Mouse (Mus musculus): ENCODE results near the gene Foxn3.

The Foxn3 gene

DNA sequence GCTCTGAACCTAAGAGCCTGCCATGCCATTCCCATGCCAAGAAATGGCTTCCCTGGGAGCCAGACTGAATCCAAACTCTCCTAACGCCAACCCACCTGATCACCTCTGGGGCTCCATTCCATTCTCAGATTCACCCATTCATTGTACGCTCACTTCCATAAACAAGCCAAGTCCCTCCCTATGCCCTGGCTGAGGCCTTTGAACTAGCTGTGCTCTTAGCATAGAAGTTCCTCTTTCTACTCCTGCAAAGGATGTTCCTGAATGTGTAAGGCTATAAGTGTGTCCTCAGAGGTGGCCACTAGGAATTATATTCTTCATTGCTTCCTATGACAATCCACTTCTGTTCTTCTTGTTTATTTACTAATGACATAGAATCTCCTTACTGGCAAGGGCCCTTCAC is 40.5 kb downstream of the Foxn3 start:
- no peak for DNase-seq (ENCODE audit: low spot score)

DNA sequence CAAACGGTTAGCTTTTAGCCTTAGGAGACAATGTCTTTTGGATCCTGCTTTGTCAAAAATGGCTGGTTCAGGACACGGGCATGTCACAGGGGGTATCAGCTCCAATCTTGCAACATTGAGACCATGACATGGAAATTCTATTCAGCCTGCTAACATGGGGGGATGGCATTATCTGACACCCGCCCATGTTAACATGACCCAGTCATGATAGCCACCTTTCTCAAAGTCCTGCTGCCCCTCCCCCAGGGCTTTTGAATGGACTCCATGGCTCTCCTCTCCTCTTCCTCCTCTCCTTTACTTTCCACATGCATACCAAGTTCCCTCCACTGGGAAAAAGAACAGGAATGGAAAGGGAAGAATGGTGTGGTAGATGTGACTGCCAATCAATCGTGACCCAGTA is 43.5 kb downstream of the Foxn3 start:
- no peak for DNase-seq (ENCODE audit: low spot score)

- DNase-seq (ENCODE audit: low spot score) = no peak
Observed at GRCm38 (mm10) chr12:99519191-99519614, 44.2 kb downstream of the Foxn3 start.

DNA sequence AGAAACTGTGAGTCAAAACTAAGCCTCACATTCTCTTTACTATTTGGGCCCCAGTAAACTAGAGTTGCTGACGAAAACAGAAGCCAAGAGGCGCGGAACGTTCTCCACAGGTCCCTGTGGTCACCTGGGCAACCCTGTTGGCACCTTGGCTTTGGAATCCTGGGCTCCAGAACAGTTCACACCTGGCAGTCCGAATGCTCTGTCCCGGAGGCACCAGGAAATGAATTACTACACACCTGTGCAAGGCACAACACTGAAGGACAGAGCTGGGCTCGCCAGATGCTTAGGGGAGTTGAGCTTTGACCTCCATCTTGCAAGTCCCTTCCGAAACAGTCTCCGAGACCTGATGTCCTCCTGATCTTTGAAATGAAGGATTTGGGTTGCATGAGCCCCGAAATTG is 44.7 kb downstream of the Foxn3 start:
- no peak for DNase-seq (ENCODE audit: low spot score)

DNA sequence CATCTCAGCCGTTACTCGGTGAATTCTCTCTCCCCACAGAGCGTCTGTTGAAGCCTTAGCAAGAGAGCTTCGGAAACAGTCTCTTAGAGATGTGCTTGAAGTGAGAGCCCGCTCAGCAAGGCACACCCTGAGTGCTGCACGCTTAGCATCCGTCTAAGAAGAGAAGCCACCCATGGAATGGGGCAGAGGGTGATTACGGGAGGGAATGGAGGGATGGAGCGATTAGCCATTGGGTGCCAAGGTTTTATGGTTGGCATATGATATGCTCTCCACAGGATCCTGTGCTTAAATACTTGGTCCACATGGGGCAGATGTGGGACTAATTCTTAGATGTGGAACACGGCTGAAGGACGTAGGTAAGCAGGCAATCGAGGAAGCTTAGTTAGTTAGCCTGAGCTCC is 45.3 kb downstream of the Foxn3 start:
- DNase-seq (ENCODE audit: low spot score) = no peak

GRCm38 (mm10) chr12:99517296-99517695 is 46.1 kb downstream of the Foxn3 start:
- DNase-seq (ENCODE audit: low spot score) = no peak

- DNase-seq (ENCODE audit: low spot score) = no peak
Observed at GRCm38 (mm10) chr12:99515481-99515880, 47.9 kb downstream of the Foxn3 start.

DNA sequence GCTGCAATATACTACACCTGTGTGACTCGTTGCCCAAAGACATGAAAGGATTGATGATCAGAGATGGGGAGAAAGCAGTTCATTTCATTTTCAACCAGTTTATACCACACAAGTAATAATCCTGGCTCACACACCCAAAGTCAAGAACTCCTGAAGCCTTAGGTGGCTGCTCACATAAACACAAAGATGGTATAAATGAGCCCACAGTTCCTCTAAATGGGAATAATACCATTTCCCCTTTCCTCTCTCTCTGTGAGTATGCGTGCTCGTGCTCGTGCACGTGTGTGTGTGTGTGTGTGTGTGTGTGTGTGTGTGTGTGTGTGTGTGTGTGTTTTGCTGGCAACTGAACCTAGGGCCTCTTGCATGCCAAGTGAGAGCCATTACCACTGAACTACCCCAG is 51.7 kb downstream of the Foxn3 start:
- no peak for DNase-seq (ENCODE audit: low spot score)

DNA sequence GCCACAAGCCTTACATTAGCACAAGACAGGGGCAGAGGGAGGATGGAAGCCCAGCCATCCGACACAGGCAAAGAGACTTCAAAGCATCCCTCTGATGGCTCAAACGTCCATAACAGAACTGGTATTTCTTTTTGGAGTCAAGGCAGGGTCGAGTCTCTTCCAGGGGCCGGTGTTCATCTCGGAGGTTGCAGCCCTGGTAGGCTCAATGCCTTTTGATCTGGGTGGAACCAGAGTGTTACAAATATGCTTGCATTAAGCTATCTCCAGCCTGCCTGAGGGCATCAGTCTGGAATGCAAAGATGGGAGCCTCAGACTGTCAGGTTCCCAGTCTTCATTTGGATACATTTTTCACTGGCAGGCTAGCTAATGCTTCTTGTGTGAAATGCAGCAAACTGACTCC is 52.6 kb downstream of the Foxn3 start:
- no peak for DNase-seq (ENCODE audit: low spot score)

- DNase-seq (ENCODE audit: low spot score) = no peak
Observed at GRCm38 (mm10) chr12:99502225-99502624, 61.2 kb downstream of the Foxn3 start.

- no peak for DNase-seq (ENCODE audit: low spot score)
Observed at GRCm38 (mm10) chr12:99498978-99499694, 64.2 kb downstream of the Foxn3 start.

DNA sequence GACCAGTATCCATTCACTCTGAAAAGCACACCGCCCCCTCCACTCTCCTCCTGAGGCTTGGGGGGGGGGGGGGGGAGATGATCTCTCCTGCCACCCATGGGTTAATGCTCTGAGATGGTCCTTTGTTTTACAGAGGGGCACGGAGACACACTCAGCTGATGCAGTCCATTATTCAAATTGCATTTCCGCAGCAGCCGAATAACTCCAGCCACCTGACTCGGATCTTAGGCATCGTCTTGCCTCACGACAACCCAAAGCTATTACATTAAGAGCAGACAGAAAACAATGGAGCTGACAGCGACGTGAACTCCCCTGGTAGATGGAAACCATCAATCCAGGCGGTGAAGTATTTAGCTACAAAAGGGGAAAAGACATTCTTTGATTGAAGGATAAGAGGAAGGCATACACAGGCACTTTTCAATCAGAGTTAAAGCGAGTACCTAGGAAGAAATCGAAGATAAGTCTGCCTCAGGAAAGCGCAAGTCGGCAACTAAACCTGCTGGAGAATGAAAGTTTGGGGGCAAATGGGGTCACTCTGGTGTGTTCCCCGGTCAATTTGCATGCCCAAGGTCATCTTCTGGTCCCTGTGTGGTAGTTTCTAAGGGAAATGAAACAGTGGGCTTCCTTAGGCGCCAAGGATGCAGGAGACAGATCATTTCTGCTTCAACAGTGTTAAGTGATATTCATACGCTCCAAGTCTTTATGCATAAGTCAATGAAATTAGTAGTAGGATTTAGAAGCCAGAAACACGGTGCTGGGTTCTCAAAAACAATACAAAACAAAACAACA is 65.0 kb downstream of the Foxn3 start:
- no peak for DNase-seq (ENCODE audit: low spot score)

DNA sequence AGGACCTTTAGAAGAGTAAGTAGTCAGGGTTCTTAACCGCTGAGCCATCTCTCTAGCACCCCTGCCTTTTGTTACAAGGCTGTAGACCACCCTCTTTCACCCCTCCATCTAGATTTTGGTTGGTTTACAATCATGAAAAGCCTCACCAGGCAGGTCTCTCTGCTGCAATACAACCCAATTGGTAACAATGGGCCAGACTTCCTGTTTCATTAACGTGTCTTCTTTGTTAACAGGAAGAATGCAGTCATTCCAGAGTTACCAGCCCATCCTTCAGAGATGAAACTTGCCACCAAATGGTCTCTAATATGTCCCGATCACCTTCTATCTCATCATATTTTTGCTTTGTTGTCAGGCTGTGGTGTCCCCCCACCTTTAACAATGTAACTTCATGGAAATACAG is 66.4 kb downstream of the Foxn3 start:
- no peak for DNase-seq (ENCODE audit: low spot score)

- DNase-seq (ENCODE audit: low spot score) = no peak
Observed at GRCm38 (mm10) chr12:99490216-99490615, 73.2 kb downstream of the Foxn3 start.

GRCm38 (mm10) chr12:99489001-99489592 is 74.3 kb downstream of the Foxn3 start:
- no peak for DNase-seq (ENCODE audit: low spot score)

GRCm38 (mm10) chr12:99480372-99480771 is 83.0 kb downstream of the Foxn3 start:
- no peak for DNase-seq (ENCODE audit: low spot score)

DNA sequence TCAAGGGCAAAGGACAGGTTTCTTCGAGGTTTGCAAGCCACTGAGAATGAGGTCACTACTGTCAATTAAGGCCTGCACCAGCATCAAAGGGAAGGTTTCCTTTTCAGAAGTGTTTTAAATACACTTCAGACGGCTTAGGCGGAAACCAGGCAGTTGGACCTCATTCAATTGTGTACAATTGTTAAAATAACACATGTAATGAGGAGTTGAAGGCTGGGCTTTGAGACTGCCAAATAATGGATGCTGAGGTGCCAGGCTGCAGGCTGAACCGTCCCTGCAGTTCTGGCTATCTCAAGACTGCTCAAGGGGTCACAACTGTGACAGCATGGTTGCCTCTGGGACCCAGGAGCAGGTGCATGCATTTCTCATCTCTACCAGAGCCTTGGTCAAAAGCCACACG is 89.2 kb downstream of the Foxn3 start:
- no peak for DNase-seq (ENCODE audit: low spot score)

DNA sequence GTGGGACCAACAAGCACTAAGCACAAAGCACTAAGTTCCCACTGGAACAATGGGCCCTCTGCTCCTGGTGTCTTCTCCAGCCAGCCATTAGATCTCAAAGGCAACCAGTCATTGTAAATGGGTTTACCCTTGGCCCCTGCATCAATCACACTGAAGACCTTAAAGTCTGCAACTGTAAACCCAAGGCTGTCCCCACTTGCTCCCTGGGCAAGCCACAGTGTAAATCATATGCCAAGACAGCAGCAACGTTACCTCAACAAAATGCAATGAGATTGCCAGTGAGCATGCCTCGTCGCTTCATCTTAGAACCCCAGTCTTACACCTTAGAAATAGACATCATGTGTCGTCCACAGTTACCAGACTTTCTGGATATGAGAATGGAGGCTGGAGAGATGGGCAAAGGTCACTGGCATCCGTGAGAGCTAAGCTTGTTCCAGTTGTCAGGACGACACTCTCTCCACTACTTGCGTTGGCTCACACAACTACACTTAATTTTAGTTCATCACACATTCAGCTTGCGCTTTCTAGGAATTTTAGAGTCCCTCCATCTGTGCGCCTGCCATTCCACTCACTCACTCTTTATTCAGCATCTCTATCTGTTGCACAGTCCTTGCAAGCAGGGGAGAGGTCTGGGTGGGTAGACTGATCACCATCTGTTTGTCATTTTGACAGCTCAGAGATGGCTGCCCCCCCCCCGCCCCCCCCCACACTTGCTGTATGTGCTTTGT is 89.8 kb downstream of the Foxn3 start:
- no peak for DNase-seq (ENCODE audit: low spot score)

DNA sequence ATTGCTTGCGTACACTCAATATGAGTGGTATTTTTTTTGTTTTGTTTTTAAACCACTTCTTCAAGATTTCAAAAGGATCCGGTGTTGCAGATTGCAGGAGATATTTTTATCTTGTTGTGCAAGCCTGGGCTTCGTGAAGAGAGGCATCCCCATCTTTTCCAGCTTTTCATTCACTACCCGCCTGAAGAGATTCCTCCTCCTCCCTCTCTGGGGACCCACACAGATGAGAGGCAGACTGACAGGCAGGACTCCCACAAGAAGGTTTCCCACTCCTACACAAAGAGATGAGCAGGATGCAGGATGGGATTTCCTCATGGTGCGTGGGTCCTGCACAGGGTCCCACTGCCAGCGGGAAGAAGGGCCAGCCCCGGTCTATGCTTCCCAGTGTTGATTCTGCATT is 92.0 kb downstream of the Foxn3 start:
- no peak for DNase-seq (ENCODE audit: low spot score)

DNA sequence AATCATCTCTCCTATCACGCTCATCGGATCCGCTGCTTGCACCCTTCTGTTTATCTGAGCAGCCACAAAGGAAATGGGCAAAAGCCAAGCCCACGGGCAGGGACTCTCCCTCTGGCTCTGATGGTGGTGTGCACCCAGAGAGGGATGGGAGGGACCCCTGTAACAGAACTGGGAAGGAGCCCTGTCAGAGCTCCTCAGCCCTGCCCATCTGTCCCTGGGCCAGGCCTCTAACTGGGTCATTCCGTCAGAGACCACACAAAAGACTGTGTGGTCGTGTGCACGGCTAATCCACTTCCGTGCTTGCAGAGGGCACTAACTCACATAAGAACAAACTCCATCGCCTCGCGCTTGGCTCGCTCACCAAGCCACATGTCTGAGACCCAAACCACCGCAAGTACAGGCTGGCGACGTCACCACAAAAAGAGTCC is 95.5 kb downstream of the Foxn3 start:
- DNase-seq (ENCODE audit: low spot score) = no peak

DNA sequence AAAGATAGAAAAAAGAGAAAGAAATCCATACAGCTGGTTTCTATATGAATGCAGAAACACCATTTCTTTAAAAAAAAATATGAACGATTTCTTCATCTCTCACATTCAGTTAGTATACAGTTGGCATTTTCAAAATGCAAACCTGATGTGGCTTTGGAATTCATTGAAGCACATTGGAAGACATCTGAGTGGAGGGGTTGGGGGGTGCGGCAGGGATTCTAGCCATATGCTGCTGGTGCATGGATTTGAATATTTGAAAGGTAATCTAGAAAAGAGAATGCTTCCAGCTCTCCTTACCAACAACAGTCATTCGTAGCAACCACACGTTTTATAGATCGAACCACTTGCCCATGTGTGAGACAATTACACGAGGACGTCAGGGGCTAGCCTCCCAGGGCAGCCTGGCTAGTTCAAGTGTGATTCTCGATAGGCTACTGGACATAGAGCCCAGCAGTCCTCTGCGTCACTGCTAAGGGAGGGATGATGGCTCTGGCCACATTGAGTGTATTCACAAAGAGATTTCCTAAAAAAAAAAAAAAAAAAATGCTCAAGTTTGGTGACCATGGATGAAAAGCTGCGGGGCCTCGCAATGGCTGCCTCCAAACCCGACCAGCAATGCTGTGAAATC is 96.0 kb downstream of the Foxn3 start:
- no peak for DNase-seq (ENCODE audit: low spot score)

GRCm38 (mm10) chr12:99466426-99466825 is 97.0 kb downstream of the Foxn3 start:
- DNase-seq (ENCODE audit: low spot score) = no peak

Measured in c-Kit-positive CD71-positive TER-119-positive erythroid progenitor cells, embryonic 14.5 days (primary cell).